Mouse (Mus musculus): Measurements from ENCODE around the gene Nynrin. TPM values are rescaled to one million over a fixed set of nuclear protein-coding genes. Genes with fewer than 3 reads are reported as not detected.

The Nynrin gene
- polyA plus RNA-seq, 1 experiment, result 0.13 TPM

- peak within 1 kb of the TSS; percentile 42 for H3K4me3 ChIP-seq (ENCODE audit: insufficient read depth, poor library complexity, severe bottlenecking)
- H3K79me2 ChIP-seq (ENCODE audit: control insufficient read depth, insufficient read depth), result peaks cover 7% of the 10 kb centered on the region
- peak within 1 kb of the TSS; percentile 46 for H3ac ChIP-seq (ENCODE audit: control insufficient read depth, insufficient read length, low read depth)
- no peaks in the 10 kb centered on the region for H3K27me3 ChIP-seq (ENCODE audit: control insufficient read depth, insufficient read depth, insufficient read length)
- peaks cover 18% of the 10 kb centered on the region for H3K36me3 ChIP-seq (ENCODE audit: control insufficient read depth, insufficient read depth)
- TF ChIP-seq CTCF (IDR thresholded peaks at IDR 0.05; ENCODE audit: control insufficient read depth, insufficient read depth, insufficient read length) (no peak), MAX (IDR thresholded peaks at IDR 0.05) (no peak), CEBPB (IDR thresholded peaks at IDR 0.05; ENCODE audit: low read depth) (no peak), FOSL1 (IDR thresholded peaks at IDR 0.05; ENCODE audit: insufficient read depth, low read length, poor library complexity, severe bottlenecking) (no peak), MYOG (IDR thresholded peaks at IDR 0.05; ENCODE audit: control insufficient read depth, extremely low read depth, insufficient read length) (no peak), USF1 (IDR thresholded peaks at IDR 0.05; ENCODE audit: low read depth) (no peak), MYOD1 (IDR thresholded peaks at IDR 0.05; ENCODE audit: control insufficient read depth, insufficient read length, low read depth) (no peak)
- H3K79me3 ChIP-seq (ENCODE audit: low read depth), result no peaks in the 10 kb centered on the region
Measured at GRCm38 (mm10) chr14:55884166-55884565, 30.4 kb downstream of the Nynrin start, which contains the start of gene Cbln3. Gene Cbln3 (minus strand): TSS chr14:55884392.

- Histone ChIP-seq H3K79me2 (ENCODE audit: control insufficient read depth, insufficient read depth) (peaks cover 7% of the 10 kb centered on the region), H3ac (ENCODE audit: control insufficient read depth, insufficient read length, low read depth) (peak within 1 kb of the TSS; percentile 46), H3K79me3 (ENCODE audit: low read depth) (no peaks in the 10 kb centered on the region), H3K4me3 (ENCODE audit: insufficient read depth, poor library complexity, severe bottlenecking) (peak within 1 kb of the TSS; percentile 42), H3K36me3 (ENCODE audit: control insufficient read depth, insufficient read depth) (peaks cover 19% of the 10 kb centered on the region), H3K27me3 (ENCODE audit: control insufficient read depth, insufficient read depth, insufficient read length) (no peaks in the 10 kb centered on the region)
- TF ChIP-seq MYOG (IDR thresholded peaks at IDR 0.05; ENCODE audit: control insufficient read depth, extremely low read depth, insufficient read length) (no peak), FOSL1 (IDR thresholded peaks at IDR 0.05; ENCODE audit: insufficient read depth, low read length, poor library complexity, severe bottlenecking) (no peak), MAX (IDR thresholded peaks at IDR 0.05) (peak; percentile 23), CTCF (IDR thresholded peaks at IDR 0.05; ENCODE audit: control insufficient read depth, insufficient read depth, insufficient read length) (no peak), MYOD1 (IDR thresholded peaks at IDR 0.05; ENCODE audit: control insufficient read depth, insufficient read length, low read depth) (no peak), CEBPB (IDR thresholded peaks at IDR 0.05; ENCODE audit: low read depth) (no peak)
Measured at GRCm38 (mm10) chr14:55884713-55885113, 30.9 kb downstream of the Nynrin start, which contains the start of gene Khnyn. Gene Khnyn (plus strand): TSS chr14:55884947.

- Histone ChIP-seq H3ac (ENCODE audit: control insufficient read depth, insufficient read length, low read depth) (peak overlapping the region; percentile 46), H3K36me3 (ENCODE audit: control insufficient read depth, insufficient read depth) (peaks cover 23% of the 10 kb centered on the region), H3K27me3 (ENCODE audit: control insufficient read depth, insufficient read depth, insufficient read length) (no peaks in the 10 kb centered on the region), H3K79me3 (ENCODE audit: low read depth) (no peaks in the 10 kb centered on the region), H3K79me2 (ENCODE audit: control insufficient read depth, insufficient read depth) (peaks cover 7% of the 10 kb centered on the region), H3K4me3 (ENCODE audit: insufficient read depth, poor library complexity, severe bottlenecking) (peak overlapping the region; percentile 42)
- TF ChIP-seq MYOG (IDR thresholded peaks at IDR 0.05; ENCODE audit: control insufficient read depth, extremely low read depth, insufficient read length) (no peak), USF1 (IDR thresholded peaks at IDR 0.05; ENCODE audit: low read depth) (no peak), CTCF (IDR thresholded peaks at IDR 0.05; ENCODE audit: control insufficient read depth, insufficient read depth, insufficient read length) (no peak), MAX (IDR thresholded peaks at IDR 0.05) (no peak), FOSL1 (IDR thresholded peaks at IDR 0.05; ENCODE audit: insufficient read depth, low read length, poor library complexity, severe bottlenecking) (no peak), CEBPB (IDR thresholded peaks at IDR 0.05; ENCODE audit: low read depth) (no peak), MYOD1 (IDR thresholded peaks at IDR 0.05; ENCODE audit: control insufficient read depth, insufficient read length, low read depth) (no peak)
Measured at GRCm38 (mm10) chr14:55885114-55885790, 31.4 kb downstream of the Nynrin start.

- Histone ChIP-seq H3K4me3 (ENCODE audit: insufficient read depth, poor library complexity, severe bottlenecking) (peak overlapping the region; percentile 42), H3ac (ENCODE audit: control insufficient read depth, insufficient read length, low read depth) (peak overlapping the region; percentile 46), H3K27me3 (ENCODE audit: control insufficient read depth, insufficient read depth, insufficient read length) (no peaks in the 10 kb centered on the region), H3K36me3 (ENCODE audit: control insufficient read depth, insufficient read depth) (peaks cover 26% of the 10 kb centered on the region), H3K79me3 (ENCODE audit: low read depth) (no peaks in the 10 kb centered on the region), H3K79me2 (ENCODE audit: control insufficient read depth, insufficient read depth) (peaks cover 7% of the 10 kb centered on the region)
- no peak for TF ChIP-seq MYOD1 (IDR thresholded peaks at IDR 0.05; ENCODE audit: control insufficient read depth, insufficient read length, low read depth)
Measured at GRCm38 (mm10) chr14:55885791-55886271, 32.0 kb downstream of the Nynrin start.

GRCm38 (mm10) chr14:55886571-55887382 is 33.0 kb downstream of the Nynrin start:
- Histone ChIP-seq H3K4me3 (ENCODE audit: insufficient read depth, poor library complexity, severe bottlenecking) (no peak overlapping the region), H3ac (ENCODE audit: control insufficient read depth, insufficient read length, low read depth) (peak overlapping the region; percentile 5), H3K79me2 (ENCODE audit: control insufficient read depth, insufficient read depth) (peaks cover 7% of the 10 kb centered on the region), H3K27me3 (ENCODE audit: control insufficient read depth, insufficient read depth, insufficient read length) (no peaks in the 10 kb centered on the region), H3K36me3 (ENCODE audit: control insufficient read depth, insufficient read depth) (peaks cover 34% of the 10 kb centered on the region), H3K79me3 (ENCODE audit: low read depth) (no peaks in the 10 kb centered on the region)
- TF ChIP-seq CEBPB (IDR thresholded peaks at IDR 0.05; ENCODE audit: low read depth), result no peak
- TF ChIP-seq MYOD1 (IDR thresholded peaks at IDR 0.05; ENCODE audit: control insufficient read depth, insufficient read length, low read depth), result no peak
- TF ChIP-seq FOSL1 (IDR thresholded peaks at IDR 0.05; ENCODE audit: insufficient read depth, low read length, poor library complexity, severe bottlenecking), result no peak
- no peak for TF ChIP-seq MYOG (IDR thresholded peaks at IDR 0.05; ENCODE audit: control insufficient read depth, extremely low read depth, insufficient read length)
- no peak for TF ChIP-seq USF1 (IDR thresholded peaks at IDR 0.05; ENCODE audit: low read depth)
